Mouse (Mus musculus) 3T3-L1 (cell line): ENCODE results near the gene Rab3gap2.
A peak's percentile ranks its signal among the peaks of the same experiment; 100 is the strongest.

Experiments
- DNase-seq: peaks from one replicate; pipeline ENCODE4 v3.0.0-alpha.2; 2015; ENCODE audit warnings: low read depth, low spot score

Gene Rab3gap2

DNA sequence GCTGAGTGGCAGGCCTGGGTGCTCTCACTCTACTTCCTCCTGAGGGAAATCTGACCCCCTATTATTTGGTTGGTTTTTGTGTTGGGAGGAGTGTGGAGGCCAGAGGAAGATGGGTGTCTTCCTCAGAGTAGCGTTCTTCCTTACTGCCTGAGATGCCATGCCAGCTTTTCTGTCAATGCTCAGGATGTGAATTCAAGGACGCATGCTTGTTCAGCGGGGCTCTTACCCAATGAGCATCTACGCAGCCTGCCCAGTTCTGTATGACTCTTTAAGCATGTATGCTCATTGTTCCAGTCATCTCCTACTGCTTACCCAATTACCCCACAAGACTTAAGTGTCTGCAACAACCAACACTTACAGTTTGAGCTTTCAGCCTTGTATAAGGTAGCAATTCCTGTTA, 76.7 kb downstream of the Rab3gap2 start:
- DNase-seq: no peak

DNA sequence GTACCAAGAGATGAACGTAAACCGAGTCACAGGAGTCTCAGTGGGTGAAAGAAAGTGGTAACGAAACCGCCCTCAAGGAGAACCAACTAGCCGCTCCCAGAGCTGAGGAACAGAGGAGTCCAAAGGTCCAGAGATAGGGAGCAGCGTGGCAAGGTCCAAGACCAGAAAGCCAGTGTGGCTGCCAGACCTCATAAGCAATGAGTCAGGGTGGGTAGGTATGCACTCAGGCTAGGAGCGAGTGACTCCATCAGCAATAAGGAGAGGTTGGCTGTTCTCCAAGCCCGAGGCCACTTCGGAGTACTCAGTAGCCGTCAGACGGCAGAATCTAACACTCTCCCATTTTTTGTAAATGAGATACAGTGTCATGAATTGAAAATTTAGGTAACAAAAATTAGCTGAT, 78.9 kb downstream of the Rab3gap2 start:
- peak; percentile 68 for DNase-seq

DNA sequence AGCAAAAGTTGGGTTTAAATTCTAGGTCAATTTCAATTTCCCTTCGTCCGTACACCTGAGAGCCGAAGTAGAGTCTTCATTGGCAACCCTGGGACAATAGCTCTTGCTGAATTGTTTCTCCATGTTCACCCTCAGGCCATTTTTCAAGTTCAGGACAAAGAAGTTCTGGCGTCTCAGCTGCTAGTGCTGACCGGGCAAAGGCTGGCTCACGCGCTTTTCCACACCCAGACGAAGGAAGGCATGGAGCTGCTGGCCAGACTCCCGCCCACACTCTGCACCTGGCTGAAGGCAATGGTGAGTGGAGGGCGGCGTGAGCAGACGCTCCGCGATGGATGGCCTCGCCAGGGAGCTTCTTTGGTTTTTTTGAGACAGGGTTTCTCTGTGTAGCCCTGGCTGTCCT, 79.3 kb downstream of the Rab3gap2 start:
- DNase-seq: no peak

DNA sequence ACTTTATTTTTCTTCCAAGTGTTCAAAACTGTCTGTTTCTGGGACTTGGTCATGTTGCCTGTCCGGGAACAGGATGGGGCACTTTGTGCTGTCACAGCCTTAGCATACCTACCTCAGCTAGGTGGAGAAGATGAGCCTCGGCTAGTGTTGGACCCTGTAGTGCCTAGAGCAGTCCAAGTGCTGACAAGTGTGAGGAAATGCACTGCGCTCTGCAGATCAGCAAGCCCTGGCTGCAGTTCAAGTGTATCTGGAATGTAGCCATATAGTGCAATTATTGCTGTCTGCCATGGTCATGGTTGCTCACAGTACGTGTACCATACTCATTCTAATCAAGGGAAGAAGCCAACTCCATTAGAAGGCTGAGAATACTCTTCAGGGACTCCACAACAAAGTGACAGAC, 80.8 kb downstream of the Rab3gap2 start:
- peak; percentile 45 for DNase-seq

DNA sequence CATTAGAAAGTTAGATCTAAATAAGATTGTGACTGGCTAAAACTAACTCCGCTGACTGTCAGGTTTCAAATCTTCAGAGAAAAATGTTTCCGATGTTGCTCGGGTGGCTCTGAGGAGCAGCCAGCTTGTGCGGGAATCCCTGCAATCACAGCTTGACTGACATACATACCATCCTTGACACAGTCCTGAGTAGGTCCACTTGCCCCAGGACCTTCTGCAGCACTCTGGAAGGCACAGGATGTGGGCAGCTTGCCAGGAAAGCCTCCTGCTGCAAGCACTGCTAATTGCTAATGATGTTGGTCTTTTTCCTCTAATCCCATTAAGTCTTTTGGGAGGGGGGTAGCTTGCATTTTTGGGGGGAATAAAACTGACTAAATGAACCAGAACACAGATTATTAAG, 81.3 kb downstream of the Rab3gap2 start:
- peak; percentile 22 for DNase-seq

DNA sequence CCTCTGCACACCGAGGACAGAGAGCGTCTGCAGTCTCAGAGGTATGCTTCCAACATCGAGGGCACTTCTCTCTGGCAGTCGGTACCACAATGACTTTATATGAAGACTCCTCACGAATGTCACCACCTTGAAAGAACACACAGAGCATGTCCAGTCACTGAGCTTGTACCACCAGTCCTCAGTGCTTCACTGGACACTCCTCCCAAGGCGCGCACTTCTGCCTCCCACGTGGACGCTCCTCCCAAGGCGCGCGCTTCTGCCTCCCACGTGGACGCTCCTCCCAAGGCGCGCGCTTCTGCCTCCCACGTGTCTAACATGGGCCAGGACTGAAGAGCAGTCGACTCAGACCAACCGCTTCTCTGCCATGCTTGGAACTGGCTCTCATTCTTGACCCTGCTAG, 83.1 kb downstream of the Rab3gap2 start:
- DNase-seq: no peak

DNA sequence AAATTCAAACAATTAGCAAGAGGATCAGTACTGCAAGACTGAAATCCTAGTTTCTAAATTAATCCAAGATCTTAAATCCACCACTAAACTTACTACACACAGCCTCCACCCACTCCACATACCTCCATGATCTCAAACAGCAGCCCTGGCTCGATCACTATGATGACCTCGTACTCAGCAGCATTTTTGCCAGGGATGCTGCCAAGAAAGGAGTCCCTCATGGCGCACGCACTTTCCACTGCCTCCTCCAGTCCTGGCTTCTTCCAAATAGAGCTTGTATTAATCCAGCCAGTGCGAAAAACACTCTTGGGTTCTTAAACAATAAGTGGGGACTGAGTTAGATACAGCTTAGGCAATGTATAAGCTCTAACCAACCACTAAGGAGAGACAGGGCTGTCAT, 85.3 kb downstream of the Rab3gap2 start:
- DNase-seq: peak; percentile 73

DNA sequence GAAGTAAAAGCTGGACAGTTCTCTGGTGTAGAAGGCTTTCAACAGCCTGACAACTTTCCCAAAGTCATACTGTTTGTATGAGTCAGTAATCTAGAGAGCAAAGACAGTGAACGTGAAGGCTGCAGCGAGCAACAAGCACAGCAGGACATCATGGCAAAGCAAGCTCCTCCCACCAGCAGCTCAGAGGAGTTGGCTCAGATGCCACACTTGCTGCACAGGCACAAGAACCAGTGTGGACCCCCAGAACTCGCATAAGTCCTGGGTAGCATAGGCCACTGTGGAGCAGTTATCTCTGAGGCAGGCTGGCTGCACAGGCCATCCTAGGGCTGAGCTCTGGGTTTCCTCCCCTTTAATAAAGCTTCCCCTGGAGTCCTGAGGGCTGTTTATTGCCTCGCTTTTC, 87.4 kb downstream of the Rab3gap2 start:
- no peak for DNase-seq

DNA sequence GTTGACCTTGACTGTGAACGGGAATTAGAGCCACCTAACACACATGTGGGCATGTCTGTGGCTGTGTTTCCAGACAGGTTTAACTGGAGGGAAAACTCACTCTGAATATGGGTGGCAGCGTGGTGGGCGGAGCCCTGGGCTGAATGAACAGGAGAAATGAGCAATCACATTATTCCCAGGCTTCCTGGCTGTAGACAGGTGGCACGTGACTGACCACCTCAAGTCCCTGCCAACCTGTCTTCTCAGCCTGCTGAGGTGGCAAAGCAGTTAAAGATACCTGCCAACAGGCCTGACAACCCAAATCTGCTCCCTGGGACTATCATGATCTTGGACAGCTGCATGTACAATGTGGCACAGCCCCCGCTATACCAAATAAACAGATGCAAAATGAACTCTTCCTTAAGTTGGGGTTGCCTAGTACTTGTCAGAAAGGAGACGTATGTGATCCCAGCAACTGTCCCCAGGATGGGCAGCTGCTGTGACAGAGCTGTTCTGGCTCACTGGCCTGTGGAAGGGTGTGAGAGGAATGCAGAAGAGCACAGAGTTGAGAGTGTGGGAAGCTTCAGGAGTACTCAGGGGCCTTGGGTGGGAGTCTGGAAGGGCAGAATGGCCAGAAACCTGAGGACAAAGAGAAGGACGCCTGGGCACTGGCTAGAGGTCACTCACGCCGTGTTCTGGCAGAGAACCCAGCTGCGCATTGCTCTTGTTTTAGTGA, 88.9 kb downstream of the Rab3gap2 start:
- DNase-seq: no peak

DNA sequence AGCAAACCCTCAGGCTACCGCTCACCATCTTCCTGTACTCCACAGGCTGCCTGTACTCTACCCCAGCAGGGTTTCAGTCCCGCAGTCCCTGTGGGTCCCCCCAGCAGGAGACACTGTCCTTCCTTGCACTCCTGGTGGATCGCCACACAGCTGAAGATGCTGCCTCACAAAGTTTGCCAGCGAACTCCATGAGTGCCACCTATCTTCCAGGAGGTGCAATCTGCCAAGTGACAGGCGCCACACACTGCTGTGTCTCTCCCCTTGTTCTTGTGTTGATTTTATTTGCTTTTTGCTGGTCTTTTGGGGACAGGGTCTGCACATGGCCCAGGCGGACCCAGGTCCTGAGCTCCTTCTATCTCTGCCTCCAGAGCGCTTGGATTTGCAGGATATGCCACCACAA, 92.9 kb downstream of the Rab3gap2 start:
- DNase-seq: no peak

DNA sequence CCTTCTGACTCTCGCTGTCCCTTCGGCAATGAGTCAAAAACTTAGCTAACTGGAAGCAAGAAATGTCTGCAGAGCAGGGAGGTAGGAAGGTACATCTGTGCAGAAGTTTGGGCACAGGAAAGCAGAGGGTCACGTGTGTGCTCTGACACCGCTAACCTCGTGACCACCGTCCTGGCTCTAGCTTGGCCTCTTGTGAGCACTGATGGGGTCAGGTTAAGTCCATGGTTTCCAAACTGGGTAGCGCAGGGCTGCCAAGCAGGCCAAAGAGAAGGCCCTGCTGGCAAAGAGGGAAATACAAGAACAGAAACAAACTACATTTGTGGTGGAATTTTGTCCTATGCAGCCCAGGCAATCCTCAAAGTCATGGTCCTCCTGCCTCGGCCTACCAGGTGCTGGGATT, 94.6 kb downstream of the Rab3gap2 start:
- no peak for DNase-seq

DNA sequence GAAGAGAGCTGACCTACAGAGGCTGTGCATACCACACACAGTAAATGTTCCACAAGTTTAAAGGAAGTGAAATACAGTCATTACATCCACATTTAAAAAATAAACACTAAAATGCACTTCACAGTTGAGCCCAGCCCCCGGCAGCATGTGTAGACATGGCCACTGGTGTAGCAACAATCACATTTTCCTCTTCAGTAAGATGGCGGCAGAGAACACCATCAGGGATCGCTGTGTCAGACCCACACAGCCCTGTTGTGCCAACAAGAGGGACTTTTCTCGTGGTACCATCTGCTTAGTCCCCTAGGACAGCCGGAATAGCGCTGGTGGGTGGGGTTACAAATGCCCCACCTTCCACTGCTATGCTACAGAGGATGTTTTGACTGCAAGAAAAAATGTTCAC, 98.9 kb downstream of the Rab3gap2 start:
- no peak for DNase-seq

DNA sequence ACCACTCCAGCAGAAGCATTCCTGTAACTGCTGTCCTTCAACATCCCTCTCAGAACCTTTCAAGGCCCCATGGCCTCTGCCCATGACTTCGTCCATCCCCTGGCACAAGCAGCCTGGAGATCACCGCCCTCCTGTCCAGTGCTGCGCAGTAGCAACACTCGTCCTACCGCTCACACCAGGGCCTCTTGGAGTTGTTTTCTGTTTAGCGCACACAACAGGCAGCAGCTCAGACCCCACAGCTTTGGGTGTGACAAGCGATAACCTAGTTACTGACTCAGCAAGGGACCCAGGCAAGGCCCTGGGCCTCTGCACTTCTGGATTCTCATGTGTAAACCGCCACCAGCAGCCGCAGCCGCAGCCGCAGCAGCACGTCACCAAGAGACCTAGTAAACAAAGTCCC, 102.9 kb downstream of the Rab3gap2 start:
- DNase-seq: no peak

DNA sequence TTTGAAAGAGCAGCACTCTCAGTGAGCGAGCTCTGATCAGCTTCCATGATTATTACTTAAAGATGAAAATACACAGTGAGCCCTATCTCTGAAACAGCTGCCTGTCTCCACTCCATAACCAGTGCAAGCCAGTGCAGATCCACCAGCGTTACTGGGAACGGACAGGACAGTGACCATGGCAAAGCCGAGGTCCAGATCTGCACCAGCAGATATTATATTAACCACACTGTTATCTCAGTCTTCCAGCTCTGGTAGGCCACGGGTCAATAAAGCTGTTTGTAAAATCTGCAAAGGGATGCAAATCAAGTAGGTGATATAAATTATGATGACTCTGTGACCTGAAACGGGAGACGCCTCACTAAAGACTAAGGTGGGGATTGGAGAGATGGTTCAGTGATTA, 103.7 kb downstream of the Rab3gap2 start:
- DNase-seq: no peak

DNA sequence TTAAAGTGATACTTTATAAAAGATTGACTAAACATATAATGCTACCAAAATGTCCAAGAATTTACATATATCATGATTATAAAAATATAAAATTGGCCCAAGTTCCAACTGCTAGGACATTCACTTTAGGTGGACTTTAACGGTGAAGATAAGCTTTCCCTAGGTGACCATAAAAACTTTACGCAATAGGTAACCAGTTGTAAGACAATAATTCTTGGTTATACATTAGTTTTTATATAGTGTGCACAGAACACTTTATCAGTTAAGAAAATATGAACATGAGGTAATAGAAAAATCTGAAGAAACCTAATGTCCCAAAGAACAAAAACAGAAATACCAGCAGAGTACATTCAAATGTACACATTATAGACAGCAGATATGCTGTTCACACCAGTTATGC, 104.4 kb downstream of the Rab3gap2 start:
- no peak for DNase-seq

DNA sequence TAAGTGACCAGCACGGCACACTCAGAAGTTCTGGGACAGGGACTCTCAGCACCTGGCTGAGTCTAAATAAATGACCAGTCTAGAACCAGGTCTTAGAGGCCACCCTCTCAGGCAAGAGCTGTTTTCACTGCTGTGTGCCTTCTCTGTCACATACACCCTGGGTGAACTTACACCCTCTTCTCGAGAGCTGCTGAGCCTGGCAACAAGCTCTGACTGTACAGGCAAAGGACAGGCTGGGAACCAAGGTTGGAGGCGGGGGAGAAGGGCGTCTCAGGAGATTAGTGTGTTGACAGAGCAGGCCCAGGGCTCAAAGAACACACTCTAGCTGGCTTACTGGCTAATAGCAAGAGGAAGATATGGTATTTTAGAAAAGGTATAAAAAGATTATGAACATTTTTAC, 105.0 kb downstream of the Rab3gap2 start:
- no peak for DNase-seq

DNA sequence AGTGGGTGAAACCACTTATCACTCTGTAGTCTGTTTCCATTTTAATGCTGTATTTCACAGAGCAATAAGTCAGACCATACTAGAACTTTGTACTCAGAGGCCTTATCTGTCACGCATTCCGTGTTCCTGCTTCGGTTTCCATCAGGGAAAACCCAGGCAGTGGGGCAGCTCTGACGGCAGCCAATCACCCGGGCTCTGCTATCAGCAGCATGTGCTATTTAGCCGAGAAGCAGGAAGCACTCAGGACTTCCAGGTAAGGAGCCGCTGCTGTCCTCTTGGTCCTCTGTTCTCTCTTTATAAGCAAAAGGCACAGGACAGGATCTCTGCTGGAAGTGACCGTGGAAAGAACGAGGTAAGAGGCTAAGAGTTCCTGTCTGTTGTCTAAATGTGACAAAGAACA, 108.0 kb downstream of the Rab3gap2 start:
- DNase-seq: no peak

DNA sequence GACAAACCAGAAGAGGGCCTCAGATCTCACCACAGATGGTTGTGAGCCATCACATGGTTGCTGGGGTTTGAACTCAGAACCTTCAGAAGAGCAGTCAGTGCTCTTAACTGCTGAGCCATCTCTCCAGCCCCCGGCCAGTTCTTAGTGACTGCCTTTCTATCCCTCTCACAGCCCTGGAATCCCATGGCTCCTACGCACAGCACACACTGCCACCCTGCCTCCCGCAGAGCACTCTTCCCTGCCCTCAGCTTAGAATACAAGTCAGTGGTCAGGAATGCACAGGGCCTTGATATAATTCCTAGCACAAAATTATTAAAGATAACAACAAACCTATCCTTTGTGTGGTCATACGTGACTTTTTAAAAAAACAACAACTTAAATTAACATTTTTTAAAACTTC, 110.6 kb downstream of the Rab3gap2 start:
- DNase-seq: no peak

DNA sequence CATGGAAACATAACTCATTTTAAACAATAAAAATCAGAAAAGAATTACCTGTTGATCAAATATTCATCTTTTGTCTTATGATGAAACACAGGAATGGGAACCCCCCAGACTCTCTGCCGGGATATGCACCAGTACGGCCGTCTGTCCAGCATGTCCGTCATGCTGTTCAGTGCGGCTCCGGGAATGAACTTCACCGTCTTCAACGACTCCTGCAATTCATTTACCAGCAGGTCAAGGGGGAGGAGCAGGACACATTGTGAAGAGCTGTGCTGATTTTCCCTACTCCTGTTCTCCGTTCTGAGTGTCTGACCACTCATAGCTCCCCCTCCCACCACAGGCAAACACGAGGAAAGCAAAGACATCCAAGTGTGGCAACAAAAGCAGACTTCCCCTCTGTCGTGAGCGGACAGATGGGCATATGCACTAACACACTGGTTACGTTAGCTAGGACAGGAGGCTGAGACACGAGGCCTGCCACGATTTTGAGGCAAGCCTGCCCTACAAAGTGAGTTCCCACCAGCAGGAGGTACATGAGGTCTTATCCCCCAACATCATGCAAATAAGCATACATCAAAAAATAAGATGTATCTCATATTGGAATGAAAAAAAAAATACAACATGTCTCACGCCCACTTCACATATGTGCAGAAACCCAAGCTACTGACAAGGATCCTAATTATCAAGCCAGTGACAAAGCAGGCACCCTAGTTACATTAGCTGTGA, 112.1 kb downstream of the Rab3gap2 start:
- no peak for DNase-seq

DNA sequence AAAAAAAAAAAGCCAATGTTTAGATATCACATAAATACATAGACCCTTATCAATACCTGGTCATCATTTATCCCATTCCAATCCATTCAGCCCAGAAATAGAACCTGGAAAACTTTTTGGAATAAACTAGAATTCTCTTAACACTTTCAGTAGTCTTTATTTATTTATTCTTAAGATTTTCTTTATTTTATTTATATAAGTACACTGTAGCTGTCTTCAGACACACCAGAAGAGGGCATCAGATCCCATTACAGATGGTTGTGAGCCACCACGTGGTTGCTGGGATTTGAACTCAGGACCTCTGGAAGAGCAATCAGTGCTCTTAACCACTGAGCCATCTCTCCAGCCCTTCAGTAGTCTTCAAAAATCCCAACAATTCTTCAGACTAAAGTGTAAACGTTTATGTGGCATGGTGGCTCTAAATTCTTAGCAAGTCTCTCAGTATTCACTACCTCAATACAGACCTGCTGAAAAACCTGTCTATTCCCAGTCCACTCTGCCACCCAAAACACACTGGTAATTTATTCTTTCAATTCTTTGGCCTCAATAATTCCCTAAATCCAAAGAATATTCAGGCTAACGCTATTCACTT, 123.9 kb downstream of the Rab3gap2 start:
- DNase-seq: peak; percentile 21

DNA sequence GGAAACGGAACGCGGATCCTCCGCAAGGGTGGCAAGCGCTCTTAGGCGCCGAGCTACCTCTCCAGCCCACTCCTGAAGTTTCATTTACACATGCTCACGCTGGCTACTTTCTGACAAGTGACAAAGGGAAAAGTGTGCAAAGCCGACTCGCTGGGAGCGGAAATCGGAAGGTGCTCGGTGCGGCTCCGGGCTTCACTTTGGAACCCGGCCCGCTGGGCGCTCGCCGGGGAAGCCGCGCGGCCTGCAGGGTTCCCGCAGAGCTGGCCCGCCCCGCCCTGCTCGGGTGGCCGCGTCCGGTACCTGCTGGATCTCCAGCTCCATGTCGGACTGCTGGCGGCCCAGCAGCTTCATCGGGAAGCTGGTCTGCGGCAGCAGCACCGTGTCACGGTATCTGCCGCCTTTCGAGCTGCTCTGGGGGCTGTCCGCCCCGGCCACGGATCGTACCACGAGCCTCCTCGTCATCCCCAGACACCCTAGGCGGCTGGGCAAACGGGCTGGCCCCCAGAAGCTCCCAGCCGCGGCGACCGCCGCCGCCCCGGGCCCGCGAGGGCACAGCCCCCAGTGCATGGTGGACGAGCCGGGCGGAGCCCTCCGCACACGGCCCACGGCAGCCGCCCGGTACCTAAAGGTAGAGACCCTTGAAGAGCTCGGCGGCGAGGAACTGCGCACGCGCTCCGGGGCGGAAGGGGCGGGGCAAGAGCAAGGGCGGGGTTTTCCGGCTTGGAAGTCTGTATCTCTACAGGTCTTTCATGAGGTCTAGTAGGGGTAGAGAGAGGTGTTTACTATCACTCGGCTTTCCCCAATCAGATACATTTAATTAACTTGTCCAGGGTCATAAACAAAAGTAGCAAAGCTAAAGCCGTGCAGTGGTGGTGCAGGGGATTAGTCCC, 125.0 kb downstream of the Rab3gap2 start, which contains the start of gene Iars2:
Gene Iars2, minus strand, starts transcription at position 676 of the 890 bp plus-strand sequence.
- peak; percentile 83 for DNase-seq

DNA sequence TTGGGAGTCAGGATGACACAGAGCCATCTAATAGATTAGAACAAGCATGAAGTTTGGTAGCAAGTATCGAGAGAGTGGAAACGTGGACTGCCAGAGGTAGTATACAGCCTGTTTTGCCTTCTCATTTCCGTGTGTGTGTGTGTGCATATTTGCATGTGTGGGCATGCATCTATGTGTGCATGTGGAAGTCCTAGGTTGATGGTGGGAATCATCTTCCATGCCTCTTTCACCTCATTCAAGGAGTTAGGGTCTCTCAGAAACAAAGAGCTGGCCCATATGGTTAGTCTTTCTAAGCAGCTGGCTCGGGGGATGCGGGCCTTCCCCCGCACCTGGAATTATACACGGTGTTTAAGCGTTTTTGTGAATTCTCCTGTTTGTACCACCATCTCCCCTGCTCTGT, 125.9 kb downstream of the Rab3gap2 start:
- no peak for DNase-seq
